Mouse (Mus musculus) CH12.LX (cell line): ENCODE measurements at regions not wholly inside any gene's neighbourhood (a gene's known extent, or its start where the extent isn't known, plus 50 kb on each side); places are given as distances from the start of the nearest gene placed in this dataset.

Source experiments
- CHD2 ChIP-seq: IDR thresholded peaks from 2 replicates; pipeline ENCODE4 v1.6.1; 2011; ENCODE audit warnings: low read length, improper control_type of control experiment
- CTCF ChIP-seq, 2 experiments: IDR thresholded peaks in 1 of 2; conservative IDR thresholded peaks in 1 of 2; 2 replicates each; pipeline ENCODE4 v1.5.1; 2011 to 2012; ENCODE audit warnings: low read depth in 2 of 2, low read length in 2 of 2, improper control_type of control experiment in 1 of 2, inconsistent platforms in 1 of 2, mild to moderate bottlenecking in 1 of 2, moderate library complexity in 1 of 2
- E2F4 ChIP-seq: IDR thresholded peaks from 2 replicates; pipeline ENCODE4 v1.6.1; 2011; ENCODE audit warnings: low read depth, low read length, improper control_type of control experiment; ENCODE audit not compliant: insufficient replicate concordance
- EP300 ChIP-seq: IDR thresholded peaks from 2 replicates; pipeline ENCODE4 v1.6.1; 2011; ENCODE audit warnings: low read length, improper control_type of control experiment
- GABPA ChIP-seq: IDR thresholded peaks from 2 replicates; pipeline ENCODE4 v1.6.1; 2012; ENCODE audit warnings: low read depth, low read length, improper control_type of control experiment, inconsistent platforms; ENCODE audit not compliant: insufficient replicate concordance
- KAT2A ChIP-seq: IDR thresholded peaks from 2 replicates; pipeline ENCODE4 v1.6.1; 2012; ENCODE audit warnings: low read length, improper control_type of control experiment, inconsistent platforms; ENCODE audit not compliant: insufficient replicate concordance
- MAX ChIP-seq: IDR thresholded peaks from 2 replicates; pipeline ENCODE4 v1.6.1; 2011; ENCODE audit warnings: low read length, improper control_type of control experiment
- MYC ChIP-seq: IDR thresholded peaks from 2 replicates; pipeline ENCODE4 v1.6.1; 2011; ENCODE audit warnings: low read depth, mild to moderate bottlenecking, improper control_type of control experiment, low read length
- PAX5 ChIP-seq: IDR thresholded peaks from 2 replicates; pipeline ENCODE4 v1.6.1; 2012; ENCODE audit warnings: low read length, inconsistent platforms, mixed read lengths
- POLR2A ChIP-seq: IDR thresholded peaks from 2 replicates; pipeline ENCODE4 v1.6.1; 2011; ENCODE audit warnings: low read depth, mild to moderate bottlenecking, improper control_type of control experiment, low read length
- POLR2AphosphoS2 ChIP-seq: IDR thresholded peaks from 2 replicates; pipeline ENCODE4 v1.6.1; 2011; ENCODE audit warnings: low read depth, low read length, improper control_type of control experiment
- SMC3 ChIP-seq: IDR thresholded peaks from 2 replicates; pipeline ENCODE4 v1.6.1; 2011; ENCODE audit warnings: low read depth, low read length, improper control_type of control experiment
- ZMIZ1 ChIP-seq: IDR thresholded peaks from 2 replicates; pipeline ENCODE4 v1.6.1; 2012; ENCODE audit warnings: low read depth, mild to moderate bottlenecking, inconsistent platforms, low read length, improper control_type of control experiment
- ZNF384 ChIP-seq: IDR thresholded peaks from 2 replicates; pipeline ENCODE4 v1.6.1; 2012; ENCODE audit warnings: low read depth, low read length, improper control_type of control experiment, inconsistent platforms

DNA sequence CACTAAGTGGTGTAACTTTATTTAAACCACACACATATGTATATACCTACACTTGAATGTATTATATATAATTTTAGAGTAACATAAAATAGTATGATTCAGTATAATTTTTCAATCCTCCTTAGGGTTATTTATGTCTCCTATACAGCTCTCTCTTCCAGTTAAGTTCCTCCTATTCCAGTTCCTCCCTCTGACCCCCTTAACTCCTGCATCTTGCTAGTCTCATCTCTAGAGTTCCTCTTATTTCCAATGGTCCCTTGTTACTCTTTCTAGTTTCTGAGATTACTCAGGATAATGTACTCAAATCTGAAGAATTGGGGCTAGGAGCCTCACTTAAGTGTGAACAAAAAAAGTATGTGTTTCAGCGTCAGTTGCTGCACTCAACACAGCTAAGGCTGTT lies 88.4 kb upstream of the Tex13c2 start:
- TF ChIP-seq POLR2A (no peak), CTCF (conservative IDR thresholded peaks at IDR 0.05 in 1 of 2, IDR thresholded peaks at IDR 0.05 in 1 of 2; ENCODE audit: low read depth in 2 of 2, low read length in 2 of 2) (no peak), PAX5 (no peak), ZMIZ1 (no peak), MYC (no peak), ZNF384 (no peak), POLR2AphosphoS2 (no peak), MAX (no peak), CHD2 (no peak), KAT2A (no peak), EP300 (no peak), GABPA (no peak), SMC3 (no peak), E2F4 (no peak)
